Mouse (Mus musculus) right cerebral cortex, adult 18-20 months (tissue): ENCODE results near the gene Trpv1.

Source experiments
- DNase-seq: peaks from one replicate; pipeline ENCODE4 v3.0.0; 2022; ENCODE audit warnings: mixed read lengths

Gene Trpv1

GRCm38 (mm10) chr11:73236731-73237130, 2.6 kb downstream of the Trpv1 start:
- DNase-seq, result no peak

GRCm38 (mm10) chr11:73242199-73242598, 8.1 kb downstream of the Trpv1 start:
- no peak for DNase-seq

GRCm38 (mm10) chr11:73242777-73243176, 8.7 kb downstream of the Trpv1 start:
- no peak for DNase-seq

- DNase-seq, result no peak
Observed at GRCm38 (mm10) chr11:73257362-73257945, 23.4 kb downstream of the Trpv1 start.

- DNase-seq, result no peak
Observed at GRCm38 (mm10) chr11:73258664-73259063, 24.6 kb downstream of the Trpv1 start.

- DNase-seq, result no peak
Observed at GRCm38 (mm10) chr11:73260457-73260856, 26.4 kb downstream of the Trpv1 start.

- no peak for DNase-seq
Observed at GRCm38 (mm10) chr11:73261385-73261784, 27.3 kb downstream of the Trpv1 start.

- DNase-seq, result no peak
Observed at GRCm38 (mm10) chr11:73267267-73267666, 33.2 kb downstream of the Trpv1 start, which contains the start of gene Trpv3. Gene Trpv3, plus strand, starts transcription at chr11:73267388.

- no peak for DNase-seq
Observed at GRCm38 (mm10) chr11:73274821-73275220, 40.7 kb downstream of the Trpv1 start.

- no peak for DNase-seq
Observed at GRCm38 (mm10) chr11:73280710-73281109, 46.6 kb downstream of the Trpv1 start.

- DNase-seq, result peak; percentile 80
Observed at GRCm38 (mm10) chr11:73281528-73282027, 47.5 kb downstream of the Trpv1 start.

GRCm38 (mm10) chr11:73283369-73283768, 49.3 kb downstream of the Trpv1 start:
- DNase-seq, result no peak

- DNase-seq, result no peak
Observed at GRCm38 (mm10) chr11:73283926-73284325, 49.8 kb downstream of the Trpv1 start.

GRCm38 (mm10) chr11:73284351-73284750, 50.3 kb downstream of the Trpv1 start:
- DNase-seq, result peak; percentile 32

GRCm38 (mm10) chr11:73289621-73290020, 55.5 kb downstream of the Trpv1 start:
- no peak for DNase-seq

- DNase-seq, result no peak
Observed at GRCm38 (mm10) chr11:73303123-73303522, 69.0 kb downstream of the Trpv1 start.
